Mouse (Mus musculus) heart, adult 8-10 months (tissue): ENCODE data around the gene Taf12. TPM values are rescaled to one million over a fixed set of nuclear protein-coding genes. Genes with fewer than 3 reads are reported as not detected.

Source experiments
- DNase-seq: peaks from one replicate; pipeline ENCODE4 v3.0.0; 2022; ENCODE audit warnings: low spot score
- total RNA-seq, 4 experiments: library from RNA; stranded (reverse); gene quantifications; 2 replicates each; pipeline ENCODE4 v1.2.4; 2022

The Taf12 gene
- total RNA-seq, 4 experiments from 2014 or later: 29.4 to 35.8 (median 33.0) TPM

DNA sequence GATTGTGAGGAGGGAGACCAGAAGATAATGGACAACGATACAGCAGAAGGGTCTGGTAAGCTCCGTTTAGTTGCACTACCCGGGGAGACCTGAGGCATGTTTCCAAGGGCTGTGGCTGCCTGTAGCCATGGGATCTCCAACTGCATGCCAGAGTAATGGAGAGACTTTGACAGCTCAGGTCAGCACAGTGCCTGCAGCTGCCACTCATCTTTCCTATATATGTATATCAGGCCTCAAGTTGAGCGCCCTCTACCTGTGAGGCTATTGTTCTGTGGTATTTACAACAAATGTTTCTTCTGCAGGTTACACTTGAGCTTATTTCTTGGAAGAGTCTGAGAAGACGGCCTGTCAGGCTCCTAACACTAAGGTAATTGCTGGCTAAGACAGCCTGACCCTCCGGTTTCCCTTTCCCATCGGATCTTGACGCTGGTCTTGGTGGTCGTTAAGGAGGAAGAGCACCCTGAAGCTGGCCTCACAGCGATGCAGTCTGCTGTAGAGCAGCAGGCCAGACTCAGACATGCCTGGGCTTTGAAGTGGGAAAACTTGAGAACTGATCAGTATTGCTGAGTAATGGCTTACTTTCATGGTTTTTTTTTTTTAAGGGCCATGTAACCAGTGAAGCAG lies 35.8 kb downstream of the Taf12 start:
- DNase-seq: no peak

DNA sequence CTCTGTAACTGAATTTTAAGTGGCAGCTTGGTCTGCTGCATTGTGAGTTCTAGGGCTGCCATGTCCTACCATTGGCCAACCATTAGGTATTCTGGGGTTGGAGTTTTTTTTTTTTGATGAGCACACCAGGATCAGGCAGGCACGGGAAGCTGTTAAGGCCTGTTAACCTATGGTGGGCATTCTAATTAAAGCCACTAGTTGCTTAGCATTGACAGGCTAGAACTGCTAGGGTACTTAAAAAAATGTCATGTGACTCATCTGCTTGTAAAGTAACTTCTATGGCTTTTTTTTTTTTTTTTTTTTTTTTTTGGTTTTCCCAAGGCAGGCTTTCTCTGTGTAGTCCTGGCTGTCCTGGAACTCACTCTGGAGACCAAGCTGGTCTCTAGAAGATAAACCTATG lies 37.0 kb downstream of the Taf12 start:
- no peak for DNase-seq

DNA sequence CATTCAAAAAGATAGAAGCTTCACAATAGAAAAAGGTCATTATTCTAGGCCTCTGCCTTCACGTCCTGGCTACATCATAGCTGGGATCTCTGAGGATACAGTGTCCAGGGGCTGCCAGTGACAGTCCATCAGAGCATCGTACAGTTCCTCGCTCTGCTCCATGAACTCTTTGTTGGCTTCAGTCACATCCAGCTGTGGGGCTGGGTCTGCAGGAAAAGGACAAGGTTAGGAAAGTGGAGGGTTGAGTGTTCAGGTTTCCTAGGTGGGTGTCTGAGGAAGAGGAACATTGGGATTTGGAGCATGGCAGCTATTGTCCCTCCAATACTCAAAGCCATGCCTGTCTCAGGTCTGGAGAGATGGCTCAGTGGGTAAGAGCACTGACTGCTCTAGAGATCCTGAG lies 37.6 kb downstream of the Taf12 start:
- DNase-seq: no peak

GRCm38 (mm10) chr4:132312627-132313026 lies 38.5 kb downstream of the Taf12 start:
- DNase-seq: no peak

- DNase-seq: no peak
These were observed 41.5 kb downstream of the Taf12 start for GRCm38 (mm10) chr4:132315711-132316110.

GRCm38 (mm10) chr4:132326481-132326880 lies 52.3 kb downstream of the Taf12 start:
- no peak for DNase-seq

DNA sequence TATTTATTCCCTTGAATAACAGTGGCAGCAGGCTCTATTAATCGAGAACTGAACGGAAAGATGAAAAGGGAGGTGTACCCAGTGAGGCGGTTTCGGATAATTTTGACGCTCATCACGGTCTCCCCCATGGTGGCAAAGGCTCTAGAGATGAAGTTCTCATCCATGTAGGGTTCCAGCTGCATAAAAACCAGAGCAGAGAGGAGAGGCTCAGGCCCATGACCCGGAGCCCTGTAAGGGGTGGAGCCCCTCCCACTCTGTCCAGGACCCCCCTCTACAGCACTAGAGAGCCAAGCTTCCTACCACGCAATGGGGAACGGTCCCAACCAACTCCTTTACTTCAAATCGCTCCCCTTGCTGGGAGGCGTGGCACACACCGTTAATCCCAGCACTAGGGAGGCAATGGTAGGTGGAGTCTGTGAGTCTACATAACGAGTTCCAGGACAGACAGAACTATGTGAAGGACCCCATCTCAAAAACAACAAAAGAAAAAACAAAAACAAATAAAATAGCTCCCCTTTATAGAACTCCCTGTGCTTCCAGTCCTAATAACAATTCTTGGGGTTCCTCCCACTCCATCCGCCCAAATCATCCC lies 54.3 kb downstream of the Taf12 start:
- DNase-seq: no peak

DNA sequence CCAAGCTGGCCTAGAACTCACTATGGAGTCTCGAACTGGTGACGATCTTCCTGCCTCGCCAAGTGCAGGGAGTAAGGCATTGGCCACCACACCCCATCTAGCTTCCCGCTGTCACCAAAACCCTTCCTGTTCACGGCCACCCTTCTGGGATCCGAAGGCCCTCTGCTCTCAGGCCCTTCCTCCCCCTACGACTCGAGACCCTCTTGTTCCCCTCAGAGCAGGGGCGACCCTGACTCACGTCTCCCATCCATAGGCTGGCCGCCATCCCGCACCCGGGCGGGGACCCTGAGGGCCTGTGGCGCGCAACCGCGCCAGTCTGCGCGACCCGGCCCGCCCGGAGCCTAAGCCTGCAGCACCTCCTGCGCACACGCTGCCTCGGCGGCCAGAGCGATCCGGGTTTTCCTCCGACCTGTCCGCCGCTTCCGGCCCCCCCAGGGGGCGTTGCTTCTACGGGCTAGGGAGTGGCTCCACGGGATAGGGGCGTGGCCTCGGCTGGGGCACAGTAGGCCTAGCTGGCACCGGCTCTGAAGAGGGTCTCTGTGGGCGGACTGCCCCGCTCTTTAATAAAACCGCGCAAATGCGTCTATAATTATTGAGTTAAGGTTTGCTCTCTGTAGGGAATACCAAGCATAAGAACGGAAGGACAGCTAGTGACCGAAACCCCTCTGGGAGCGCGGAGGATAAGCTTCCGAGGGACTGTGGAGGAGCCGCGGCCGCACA lies 55.1 kb downstream of the Taf12 start, which contains the start of gene Trnau1ap:
Gene Trnau1ap, minus strand, starts transcription at position 424 of the 720 bp plus-strand sequence.
- peak; percentile 90 for DNase-seq

DNA sequence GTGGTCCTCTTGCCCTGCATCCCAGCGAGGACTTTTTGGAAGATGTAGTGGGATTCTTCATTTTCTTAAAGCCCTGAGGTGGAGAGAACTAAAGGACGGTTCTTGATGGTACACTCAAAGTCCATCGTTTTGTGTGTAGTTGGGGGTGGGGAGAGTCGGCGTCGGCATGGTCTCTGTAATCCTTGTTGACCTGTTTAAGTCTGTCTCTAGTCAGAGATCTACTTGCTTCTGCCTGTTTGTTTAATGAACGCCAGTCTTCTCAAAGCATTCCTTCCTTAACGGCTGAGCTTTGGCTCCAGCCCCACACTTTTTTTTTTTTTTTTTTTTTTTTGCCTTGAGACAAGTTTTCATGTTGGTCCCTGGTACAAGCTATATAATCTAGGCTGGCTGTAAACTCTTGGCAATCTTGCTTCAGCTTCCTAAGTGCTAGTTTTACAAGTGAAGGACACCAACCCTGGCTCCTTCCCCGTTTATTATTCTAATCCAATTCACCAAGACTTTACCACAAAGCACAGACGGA lies 55.7 kb downstream of the Taf12 start:
- DNase-seq: no peak

GRCm38 (mm10) chr4:132331960-132332359 lies 57.8 kb downstream of the Taf12 start:
- no peak for DNase-seq

GRCm38 (mm10) chr4:132332880-132333279 lies 58.7 kb downstream of the Taf12 start:
- no peak for DNase-seq

GRCm38 (mm10) chr4:132338943-132339342 lies 64.8 kb downstream of the Taf12 start:
- DNase-seq: peak; percentile 50

DNA sequence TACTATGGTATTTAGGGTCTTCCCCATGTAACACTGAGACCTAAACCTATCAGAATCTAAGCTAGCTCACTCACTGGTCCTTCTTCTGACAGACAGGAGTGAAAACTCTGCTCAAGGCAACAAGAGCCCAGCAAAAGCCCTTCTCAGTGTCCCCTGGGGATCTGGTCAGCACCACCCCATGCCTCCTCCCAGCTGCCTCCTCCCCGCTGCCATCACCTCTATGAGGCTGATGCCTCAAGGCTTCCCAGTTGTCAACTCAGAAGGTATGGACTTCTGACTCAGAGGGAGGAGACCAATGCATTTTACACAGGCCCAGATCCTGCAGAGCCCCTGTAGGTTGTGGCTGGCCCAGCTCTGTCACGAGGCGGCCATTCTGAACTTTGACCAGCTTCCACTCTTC lies 67.3 kb downstream of the Taf12 start:
- DNase-seq: no peak

- no peak for DNase-seq
These were observed 70.4 kb downstream of the Taf12 start for GRCm38 (mm10) chr4:132344403-132345134.

Other genes with a start within 250 kb of the Taf12 start
- under 1 TPM in 3 of 4 experiments, not detected in 1; 0.12 to 0.29 (median 0.13) TPM for gene Gm10300, start 199.7 kb upstream of the Taf12 start, total RNA-seq
- gene Epb41, start 199.1 kb upstream of the Taf12 start, total RNA-seq: 100 to 1,000 TPM; 117 to 139 (median 131) TPM
- gene Oprd1, start 129.9 kb upstream of the Taf12 start, total RNA-seq: under 1 TPM; 0.09 to 0.28 (median 0.21) TPM
- 10 to 100 TPM; 23.8 to 27.1 (median 26.5) TPM for gene Ythdf2, start 62.1 kb upstream of the Taf12 start, total RNA-seq
- gene Gmeb1, start 12.8 kb upstream of the Taf12 start, total RNA-seq: 10 to 100 TPM in 1 of 4 experiments, 1 to 10 TPM in 3; 8.6 to 11.5 (median 9.1) TPM
- gene Rab42, start 29.0 kb downstream of the Taf12 start, total RNA-seq: 1 to 10 TPM in 2 of 4 experiments, under 1 TPM in 1, not detected in 1; 0.59 to 2.6 (median 1.7) TPM
- gene Trnau1ap, start 55.2 kb downstream of the Taf12 start, total RNA-seq: 10 to 100 TPM; 21.2 to 29.1 (median 23.6) TPM
- gene Rcc1, start 79.2 kb downstream of the Taf12 start, total RNA-seq: 1 to 10 TPM; 5.9 to 7.8 (median 7.4) TPM
- gene Phactr4, start 148.1 kb downstream of the Taf12 start, total RNA-seq: 10 to 100 TPM; 20.7 to 23.9 (median 23.1) TPM
- 1 to 10 TPM; 2.5 to 4.7 (median 4.1) TPM for gene Med18, start 189.5 kb downstream of the Taf12 start, total RNA-seq
- gene Sesn2, start 236.1 kb downstream of the Taf12 start, total RNA-seq: 1 to 10 TPM; 2.6 to 3.6 (median 3.0) TPM